Comparison of ENCODE assay signal across 9 mouse cellular contexts in genomic region chr17:56119981-56120880, GRCm38 (mm10). TPM values are rescaled to one million over a fixed set of nuclear protein-coding genes. Genes with fewer than 3 reads are reported as not detected.
DNase-seq lines count a peak whose midpoint lies in the region; ATAC-seq lines count a peak whose summit lies in the region.
"Had no signal": no experiment of that assay in that cellular context is flagged by ENCODE, and none has a peak within 500 bp of the region (broad histone marks: within the 10 kb centered on the region; RNA-seq: fewer than 3 reads in every experiment).

No protein-coding gene starts in this region.

- peaks cover 95% of the 10 kb centered on the region for H3K27me3 ChIP-seq in forebrain, embryonic 10.5 days (ENCODE audit: poor library complexity, severe bottlenecking)
- peaks cover 72% of the 10 kb centered on the region for H3K27me3 ChIP-seq in forebrain, embryonic 14.5 days (replicated peaks; ENCODE audit: control insufficient read depth, insufficient read depth, low read length)
- peaks cover 90% of the 10 kb centered on the region for H3K27me3 ChIP-seq in heart, embryonic 12.5 days (replicated peaks)
- peaks cover 74% of the 10 kb centered on the region for H3K27me3 ChIP-seq in kidney, embryonic 16.5 days (ENCODE audit: insufficient read depth, low read length)

- H3K4me3 ChIP-seq in forebrain, embryonic 10.5 days = peak overlapping the region; percentile 22
- no peak overlapping the region for H3K4me3 ChIP-seq in forebrain, embryonic 14.5 days (ENCODE audit: low read depth, low read length)
- H3K4me3 ChIP-seq in heart, embryonic 12.5 days = peak overlapping the region; percentile 38
- H3K4me3 ChIP-seq in kidney, embryonic 16.5 days (ENCODE audit: low read length) = peak overlapping the region; percentile 31

- no peak overlapping the region for H3K27ac ChIP-seq in forebrain, embryonic 10.5 days
- no peak overlapping the region for H3K27ac ChIP-seq in forebrain, embryonic 14.5 days (ENCODE audit: low read depth, low read length)
- no peak overlapping the region for H3K27ac ChIP-seq in heart, embryonic 12.5 days (ENCODE audit: poor library complexity, severe bottlenecking)
- H3K27ac ChIP-seq in kidney, embryonic 16.5 days (ENCODE audit: low read length) = no peak overlapping the region

- H3K4me2 ChIP-seq in forebrain, embryonic 14.5 days (ENCODE audit: low read length) = no peak overlapping the region
- peak overlapping the region; percentile 65 for H3K4me2 ChIP-seq in heart, embryonic 12.5 days
- peak overlapping the region; percentile 46 for H3K4me2 ChIP-seq in kidney, embryonic 16.5 days (replicated peaks; ENCODE audit: low read depth, low read length)

- no peak overlapping the region for H3K9ac ChIP-seq in forebrain, embryonic 14.5 days (ENCODE audit: low read length)
- H3K9ac ChIP-seq in heart, embryonic 12.5 days = peak overlapping the region; percentile 38
- 0 out of 2 replicates have a peak overlapping the region, but pooled peaks have one; percentile 31 for H3K9ac ChIP-seq in kidney, embryonic 16.5 days (replicated peaks; ENCODE audit: low read length)

- peaks cover 17% of the 10 kb centered on the region for H3K9me3 ChIP-seq in forebrain, embryonic 10.5 days
- peaks cover 10% of the 10 kb centered on the region for H3K9me3 ChIP-seq in forebrain, embryonic 14.5 days (replicated peaks; ENCODE audit: control insufficient read depth, low read length)
- peaks cover 16% of the 10 kb centered on the region for H3K9me3 ChIP-seq in heart, embryonic 12.5 days (replicated peaks)
- H3K9me3 ChIP-seq in kidney, embryonic 16.5 days (ENCODE audit: low read length) = peaks cover 15% of the 10 kb centered on the region

- 8% methylated on average over 66 of the region's 66 CpGs for WGBS in forebrain, embryonic 10.5 days
- 11% methylated on average over 65 of the region's 66 CpGs for WGBS in forebrain, embryonic 14.5 days
- WGBS in heart, embryonic 12.5 days = 4% methylated on average over 66 of the region's 66 CpGs
- 3% methylated on average over 65 of the region's 66 CpGs for WGBS in kidney, embryonic 16.5 days

- no peak for ATAC-seq in forebrain, embryonic 14.5 days
- 0 out of 2 replicates have a peak, but pooled peaks have one; percentile 1 for ATAC-seq in heart, embryonic 12.5 days (ENCODE audit: insufficient number of reproducible peaks, low FRiP score)
- ATAC-seq in kidney, embryonic 16.5 days (ENCODE audit: low FRiP score, low TSS enrichment) = peak; percentile 16; the same call in 1 of the 2 replicates

- 0 out of 2 replicates have a peak, but pooled peaks cover 4% of the 10 kb centered on the region for H3K36me3 ChIP-seq in forebrain, embryonic 10.5 days (replicated peaks)
- peaks cover 14% of the 10 kb centered on the region for H3K36me3 ChIP-seq in forebrain, embryonic 14.5 days (ENCODE audit: control insufficient read depth, insufficient read depth, low read length)
- H3K36me3 ChIP-seq in heart, embryonic 12.5 days = no peaks in the 10 kb centered on the region
- H3K36me3 ChIP-seq in kidney, embryonic 16.5 days (ENCODE audit: insufficient read depth, low read length) = 0 out of 2 replicates have a peak, but pooled peaks cover 10% of the 10 kb centered on the region

- no peak for DNase-seq in forebrain, embryonic 10.5 days (ENCODE audit: extremely low spot score, low spot score)
- DNase-seq in forebrain, embryonic 14.5 days (ENCODE audit: low spot score) = no peak
- DNase-seq in cerebellum, adult 11-12 months = peak; percentile 71
- DNase-seq in lung, postnatal 4 days = peak; percentile 40 to 59
- no peak for DNase-seq in frontal cortex, adult 2 months (ENCODE audit: extremely low spot score in 1 of 2, low spot score in 1 of 2)
- DNase-seq in yolk sac, embryonic 10.5 days (ENCODE audit: low spot score) = no peak

- H3K4me1 ChIP-seq in forebrain, embryonic 10.5 days = peaks cover 31% of the 10 kb centered on the region
- H3K4me1 ChIP-seq in forebrain, embryonic 14.5 days (ENCODE audit: control insufficient read depth, insufficient read depth, low read length) = 0 out of 2 replicates have a peak, but pooled peaks cover 4% of the 10 kb centered on the region
- H3K4me1 ChIP-seq in heart, embryonic 12.5 days (replicated peaks) = peaks cover 34% of the 10 kb centered on the region
- H3K4me1 ChIP-seq in kidney, embryonic 16.5 days (ENCODE audit: insufficient read depth, low read length) = peaks cover 30% of the 10 kb centered on the region

RNA-seq across cellular contexts. Expression of gene Lrg1, which starts 1.6 kb away (rescaled TPM):
- not detected in 2 replicates for polyA plus RNA-seq in forebrain, embryonic 10.5 days (2016; fragmentation: Nextera tagmentation; extraction: Ambion mirVana)
- polyA plus RNA-seq in forebrain, embryonic 14.5 days (2014; fragmentation: Nextera tagmentation; extraction: Ambion mirVana) = not detected in 2 replicates
- polyA plus RNA-seq in heart, embryonic 12.5 days (2016; fragmentation: Nextera tagmentation; extraction: Ambion mirVana) = 0.18 TPM in 1 of 2 replicates, not detected in the other
- polyA plus RNA-seq in kidney, embryonic 16.5 days (2015; fragmentation: Nextera tagmentation; extraction: Ambion mirVana) = 0.62 and 0.69 TPM in 2 replicates
- polyA plus RNA-seq in frontal cortex, adult 2 months (2012; rRNA removed) = 1.9 and 3.4 TPM in 2 replicates
- polyA plus RNA-seq: embryonic facial prominence, embryonic 11.5 days had no signal

RNA-seq across cellular contexts. Expression of gene Plin5, which starts 2.8 kb away (rescaled TPM):
- 0.25 and 0.33 TPM in 2 replicates for polyA plus RNA-seq in forebrain, embryonic 10.5 days (2016; fragmentation: Nextera tagmentation; extraction: Ambion mirVana)
- 0.42 and 0.67 TPM in 2 replicates for polyA plus RNA-seq in forebrain, embryonic 14.5 days (2014; fragmentation: Nextera tagmentation; extraction: Ambion mirVana)
- 0.09 and 0.17 TPM in 2 replicates for polyA plus RNA-seq in heart, embryonic 12.5 days (2016; fragmentation: Nextera tagmentation; extraction: Ambion mirVana)
- polyA plus RNA-seq in kidney, embryonic 16.5 days (2015; fragmentation: Nextera tagmentation; extraction: Ambion mirVana) = 1.6 and 2.6 TPM in 2 replicates
- polyA plus RNA-seq in frontal cortex, adult 2 months (2012; rRNA removed) = 0.19 and 0.38 TPM in 2 replicates

RNA-seq across cellular contexts. Expression of gene Plin4, which starts 10.6 kb away (rescaled TPM):
- polyA plus RNA-seq in forebrain, embryonic 10.5 days (2016; fragmentation: Nextera tagmentation; extraction: Ambion mirVana) = 0.05 and 0.09 TPM in 2 replicates
- 0.04 and 0.07 TPM in 2 replicates for polyA plus RNA-seq in forebrain, embryonic 14.5 days (2014; fragmentation: Nextera tagmentation; extraction: Ambion mirVana)
- 0.05 and 0.12 TPM in 2 replicates for polyA plus RNA-seq in heart, embryonic 12.5 days (2016; fragmentation: Nextera tagmentation; extraction: Ambion mirVana)
- polyA plus RNA-seq in kidney, embryonic 16.5 days (2015; fragmentation: Nextera tagmentation; extraction: Ambion mirVana) = 0.18 and 0.32 TPM in 2 replicates
- polyA plus RNA-seq in frontal cortex, adult 2 months (2012; rRNA removed) = 0.36 and 0.56 TPM in 2 replicates
- polyA plus RNA-seq: embryonic facial prominence, embryonic 11.5 days had no signal

RNA-seq across cellular contexts. Expression of gene Sema6b, which starts 19.9 kb away (rescaled TPM):
- polyA plus RNA-seq in forebrain, embryonic 10.5 days (2016; fragmentation: Nextera tagmentation; extraction: Ambion mirVana) = 0.44 and 0.67 TPM in 2 replicates
- polyA plus RNA-seq in forebrain, embryonic 14.5 days (2014; fragmentation: Nextera tagmentation; extraction: Ambion mirVana) = 9.4 and 12.1 TPM in 2 replicates
- 0.44 and 0.57 TPM in 2 replicates for polyA plus RNA-seq in heart, embryonic 12.5 days (2016; fragmentation: Nextera tagmentation; extraction: Ambion mirVana)
- 1.1 TPM in 2 replicates for polyA plus RNA-seq in kidney, embryonic 16.5 days (2015; fragmentation: Nextera tagmentation; extraction: Ambion mirVana)
- polyA plus RNA-seq in frontal cortex, adult 2 months (2012; rRNA removed) = 89.0 and 95.5 TPM in 2 replicates

RNA-seq across cellular contexts. Expression of gene Hdgfl2, which starts 40.8 kb away (rescaled TPM):
- polyA plus RNA-seq in forebrain, embryonic 10.5 days (2016; fragmentation: Nextera tagmentation; extraction: Ambion mirVana) = 188 and 200 TPM in 2 replicates
- 81.5 and 109 TPM in 2 replicates for polyA plus RNA-seq in forebrain, embryonic 14.5 days (2014; fragmentation: Nextera tagmentation; extraction: Ambion mirVana)
- 93.1 and 95.1 TPM in 2 replicates for polyA plus RNA-seq in heart, embryonic 12.5 days (2016; fragmentation: Nextera tagmentation; extraction: Ambion mirVana)
- polyA plus RNA-seq in kidney, embryonic 16.5 days (2015; fragmentation: Nextera tagmentation; extraction: Ambion mirVana) = 129 and 141 TPM in 2 replicates
- 129 and 145 TPM in 2 replicates for polyA plus RNA-seq in frontal cortex, adult 2 months (2012; rRNA removed)

Comparison
In these comparisons a context has a peak if more than half of its experiments do, and no peak if none do; other contexts are left out.
1. DNase-seq: peak in cerebellum, adult 11-12 months (single experiment) and lung, postnatal 4 days (2 of 2); none in forebrain, embryonic 10.5 days (single experiment), forebrain, embryonic 14.5 days (single experiment), frontal cortex, adult 2 months (0 of 2) and yolk sac, embryonic 10.5 days (single experiment).